In the genomic region with DNA sequence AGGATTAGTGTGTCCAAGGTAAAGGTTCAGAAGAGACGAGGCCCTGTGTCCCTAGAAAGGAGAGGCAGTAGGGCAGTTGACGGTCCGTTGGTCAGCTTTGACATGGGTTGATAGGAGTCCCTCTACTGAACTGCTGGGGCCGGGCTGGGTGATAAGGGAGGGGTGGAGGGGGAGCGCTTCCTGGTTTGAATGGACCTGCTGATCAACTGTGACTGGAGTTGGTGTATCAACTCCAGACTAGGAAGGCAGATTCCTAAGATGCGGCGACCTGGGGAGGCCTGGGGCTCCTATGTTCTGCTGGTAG, we compare ENCODE assay signal across 8 mouse cellular contexts.
DNase-seq lines count a peak whose midpoint lies in the region; ATAC-seq and TF ChIP-seq lines count a peak whose summit lies in the region.

No protein-coding gene starts in this region.

- H3K27me3 ChIP-seq in lung, embryonic 14.5 days (ENCODE audit: insufficient read depth, low read length): no peaks in the 10 kb centered on the region
- no peaks in the 10 kb centered on the region for H3K27me3 ChIP-seq in forebrain, embryonic 10.5 days (ENCODE audit: poor library complexity, severe bottlenecking)
- H3K27me3 ChIP-seq in limb, embryonic 13.5 days: no peaks in the 10 kb centered on the region
- H3K27me3 ChIP-seq in neural tube, embryonic 15.5 days (replicated peaks): no peaks in the 10 kb centered on the region

- no peaks in the 10 kb centered on the region for H3K9me3 ChIP-seq in lung, embryonic 14.5 days (ENCODE audit: low read depth, low read length)
- H3K9me3 ChIP-seq in forebrain, embryonic 10.5 days: no peaks in the 10 kb centered on the region
- no peaks in the 10 kb centered on the region for H3K9me3 ChIP-seq in limb, embryonic 13.5 days
- no peaks in the 10 kb centered on the region for H3K9me3 ChIP-seq in neural tube, embryonic 15.5 days (replicated peaks)

- H3K4me2 ChIP-seq in lung, embryonic 14.5 days: peak overlapping the region; percentile 75
- H3K4me2 ChIP-seq in limb, embryonic 13.5 days (replicated peaks): peak overlapping the region; percentile 89
- peak overlapping the region; percentile 73 for H3K4me2 ChIP-seq in neural tube, embryonic 15.5 days

- H3K36me3 ChIP-seq in lung, embryonic 14.5 days (ENCODE audit: insufficient read depth): no peaks in the 10 kb centered on the region
- H3K36me3 ChIP-seq in forebrain, embryonic 10.5 days (replicated peaks): peaks cover 21% of the 10 kb centered on the region
- H3K36me3 ChIP-seq in limb, embryonic 13.5 days: peaks cover 5% of the 10 kb centered on the region; the same call in 1 of the 2 replicates
- no peaks in the 10 kb centered on the region for H3K36me3 ChIP-seq in neural tube, embryonic 15.5 days

- H3K9ac ChIP-seq in lung, embryonic 14.5 days: no peak overlapping the region
- H3K9ac ChIP-seq in limb, embryonic 13.5 days: peak overlapping the region; percentile 87
- H3K9ac ChIP-seq in neural tube, embryonic 15.5 days (replicated peaks): 0 out of 2 replicates have a peak overlapping the region, but pooled peaks have one; percentile 83

- H3K4me3 ChIP-seq in lung, embryonic 14.5 days (ENCODE audit: low read depth, low read length): no peak overlapping the region
- H3K4me3 ChIP-seq in forebrain, embryonic 10.5 days: peak overlapping the region; percentile 71
- H3K4me3 ChIP-seq in limb, embryonic 13.5 days: no peak overlapping the region
- no peak overlapping the region for H3K4me3 ChIP-seq in neural tube, embryonic 15.5 days (replicated peaks)

- ATAC-seq in lung, embryonic 14.5 days (ENCODE audit: insufficient read depth): no peak
- ATAC-seq in limb, embryonic 13.5 days (ENCODE audit: low FRiP score, low read depth): no peak
- ATAC-seq in neural tube, embryonic 15.5 days (ENCODE audit: low FRiP score): no peak

- no peak for DNase-seq in lung, embryonic 14.5 days
- DNase-seq in lung, postnatal 10 days: no peak
- DNase-seq in forebrain, embryonic 10.5 days (ENCODE audit: extremely low spot score, low spot score): no peak
- no peak for DNase-seq in ovary, postnatal 10 days (ENCODE audit: low spot score)
- DNase-seq in adrenal gland, adult 18-20 months (ENCODE audit: low spot score in 2 of 2): no peak
- DNase-seq in left cerebral cortex, postnatal 10 days (ENCODE audit: extremely low spot score in 1 of 2, low spot score in 2 of 2): no peak

- 31% methylated on average over 7 of the region's 7 CpGs for WGBS in lung, embryonic 14.5 days
- 16% methylated on average over 7 of the region's 7 CpGs for WGBS in forebrain, embryonic 10.5 days
- 37% methylated on average over 7 of the region's 7 CpGs for WGBS in limb, embryonic 13.5 days
- WGBS in neural tube, embryonic 15.5 days: 41% methylated on average over 7 of the region's 7 CpGs

- intact Hi-C loops in left cerebral cortex, postnatal 10 days (cut with DNase I): no loop called here

- peak overlapping the region; percentile 95 for H3K27ac ChIP-seq in lung, embryonic 14.5 days (ENCODE audit: low read depth)
- peak overlapping the region; percentile 98 for H3K27ac ChIP-seq in forebrain, embryonic 10.5 days
- peak overlapping the region; percentile 94; the same call in 1 of the 2 replicates for H3K27ac ChIP-seq in limb, embryonic 13.5 days
- peak overlapping the region; percentile 97 for H3K27ac ChIP-seq in neural tube, embryonic 15.5 days (replicated peaks)

- peaks cover 58% of the 10 kb centered on the region for H3K4me1 ChIP-seq in lung, embryonic 14.5 days (ENCODE audit: insufficient read depth)
- H3K4me1 ChIP-seq in forebrain, embryonic 10.5 days: peaks cover 84% of the 10 kb centered on the region
- peaks cover 74% of the 10 kb centered on the region for H3K4me1 ChIP-seq in limb, embryonic 13.5 days
- H3K4me1 ChIP-seq in neural tube, embryonic 15.5 days: peaks cover 75% of the 10 kb centered on the region

- no peak for TF ChIP-seq CTCF in lung, embryonic 14.5 days (IDR thresholded peaks at IDR 0.05; ENCODE audit: low read depth)
